Comparison of ENCODE assay signal across 18 mouse cellular contexts in the genomic region with DNA sequence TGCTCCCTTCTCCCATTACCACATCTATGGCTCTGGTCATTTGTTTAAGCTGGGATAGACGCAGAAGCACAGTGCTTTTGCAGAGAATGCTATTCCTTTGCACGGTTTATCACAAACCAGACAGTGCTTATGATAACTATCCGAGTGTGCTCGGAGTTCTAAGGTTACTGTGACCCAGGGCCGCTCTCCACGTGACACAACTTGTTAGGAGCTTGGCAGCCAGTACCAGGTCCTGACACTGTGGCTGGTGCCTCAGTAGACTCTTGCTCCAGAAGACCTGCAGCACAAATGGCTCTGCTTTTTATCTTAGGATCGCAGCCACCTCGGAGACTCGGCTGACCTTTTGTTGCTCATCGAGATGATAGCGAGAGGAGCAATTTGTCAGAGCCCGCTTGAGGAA.
DNase-seq lines count a peak whose midpoint lies in the region; ATAC-seq lines count a peak whose summit lies in the region.
"Had no signal": no experiment of that assay in that cellular context is flagged by ENCODE, and none has a peak within 500 bp of the region (broad histone marks: within the 10 kb centered on the region; RNA-seq: fewer than 3 reads in every experiment).

No protein-coding gene starts in this region.

- H3K4me3 ChIP-seq in heart, embryonic 16.5 days (ENCODE audit: low read length), result peak overlapping the region; percentile 6
- H3K4me3 ChIP-seq: forebrain, embryonic 12.5 days; left cerebral cortex, adult 2 months; limb, embryonic 10.5 days had no signal

- peak; percentile 38 for DNase-seq in adrenal gland, adult 2 months
- no peak for DNase-seq in adrenal gland, postnatal 4 days (ENCODE audit: low spot score in 2 of 2)
- no peak for DNase-seq in heart, postnatal 36 days
- DNase-seq in kidney, postnatal 25 days, result peak; percentile 28 to 44
- no peak for DNase-seq in kidney, postnatal 14 days
- peak; percentile 12 for DNase-seq in yolk sac, embryonic 10.5 days (ENCODE audit: low spot score)
- DNase-seq in right cerebral cortex, postnatal 14 days, result no peak
- DNase-seq: cerebellum, postnatal 36 days; gastrocnemius, postnatal 14 days; lung, adult 2 months; lung, postnatal 36 days; thymus, postnatal 14 days had no signal

- no peak for ATAC-seq in heart, embryonic 16.5 days (replicated peaks; ENCODE audit: extremely low read depth, insufficient read depth, low FRiP score)
- ATAC-seq: inflammation-experienced regulatory T-cells, adult 6 months had no signal

- 19% methylated on average over 12 of the region's 12 CpGs for WGBS in heart, embryonic 16.5 days

- H3K36me3 ChIP-seq in heart, embryonic 16.5 days (ENCODE audit: control insufficient read depth, insufficient read depth), result no peaks in the 10 kb centered on the region
- H3K36me3 ChIP-seq: forebrain, embryonic 12.5 days; limb, embryonic 10.5 days had no signal

- no peak overlapping the region for H3K9ac ChIP-seq in heart, embryonic 16.5 days (ENCODE audit: low read length)
- H3K9ac ChIP-seq: forebrain, embryonic 12.5 days had no signal

- intact Hi-C loops in heart, postnatal 36 days (cut with DNase I), result loop anchor here (10.0 kb wide), 1 partner anchor 522 kb away; no protein-coding TSS in a partner anchor

- H3K27me3 ChIP-seq in heart, embryonic 16.5 days (ENCODE audit: control insufficient read depth, insufficient read depth, low read length), result no peaks in the 10 kb centered on the region

- H3K4me2 ChIP-seq in heart, embryonic 16.5 days (ENCODE audit: low read depth, low read length), result peak overlapping the region; percentile 51
- H3K4me2 ChIP-seq: forebrain, embryonic 12.5 days; liver, embryonic 11.5 days had no signal

- no peaks in the 10 kb centered on the region for H3K9me3 ChIP-seq in heart, embryonic 16.5 days (replicated peaks; ENCODE audit: control insufficient read depth, low read length)
- H3K9me3 ChIP-seq: forebrain, embryonic 12.5 days; limb, embryonic 10.5 days had no signal

- no peak overlapping the region for H3K27ac ChIP-seq in heart, embryonic 16.5 days (ENCODE audit: low read length)
- H3K27ac ChIP-seq: forebrain, embryonic 12.5 days; left cerebral cortex, adult 2 months; limb, embryonic 10.5 days had no signal

- peaks cover 5% of the 10 kb centered on the region; the same call in 1 of the 2 replicates for H3K4me1 ChIP-seq in heart, embryonic 16.5 days (ENCODE audit: control insufficient read depth, insufficient read depth, low read length)
- H3K4me1 ChIP-seq: forebrain, embryonic 12.5 days had no signal

Comparison
In these comparisons a context has a peak if more than half of its experiments do, and no peak if none do; other contexts are left out.
1. DNase-seq: peak in adrenal gland, adult 2 months (single experiment), kidney, postnatal 25 days (2 of 2) and yolk sac, embryonic 10.5 days (single experiment); none in adrenal gland, postnatal 4 days (0 of 2), heart, postnatal 36 days (0 of 2), kidney, postnatal 14 days (single experiment) and right cerebral cortex, postnatal 14 days (single experiment).